Mouse (Mus musculus) embryo, embryonic 10 days (tissue): Measurements from ENCODE around the gene Zfp946.

Experiments
- DNase-seq: peaks from one replicate; pipeline ENCODE4 v3.0.0-alpha.2; 2015; ENCODE audit warnings: low spot score

The Zfp946 gene

DNA sequence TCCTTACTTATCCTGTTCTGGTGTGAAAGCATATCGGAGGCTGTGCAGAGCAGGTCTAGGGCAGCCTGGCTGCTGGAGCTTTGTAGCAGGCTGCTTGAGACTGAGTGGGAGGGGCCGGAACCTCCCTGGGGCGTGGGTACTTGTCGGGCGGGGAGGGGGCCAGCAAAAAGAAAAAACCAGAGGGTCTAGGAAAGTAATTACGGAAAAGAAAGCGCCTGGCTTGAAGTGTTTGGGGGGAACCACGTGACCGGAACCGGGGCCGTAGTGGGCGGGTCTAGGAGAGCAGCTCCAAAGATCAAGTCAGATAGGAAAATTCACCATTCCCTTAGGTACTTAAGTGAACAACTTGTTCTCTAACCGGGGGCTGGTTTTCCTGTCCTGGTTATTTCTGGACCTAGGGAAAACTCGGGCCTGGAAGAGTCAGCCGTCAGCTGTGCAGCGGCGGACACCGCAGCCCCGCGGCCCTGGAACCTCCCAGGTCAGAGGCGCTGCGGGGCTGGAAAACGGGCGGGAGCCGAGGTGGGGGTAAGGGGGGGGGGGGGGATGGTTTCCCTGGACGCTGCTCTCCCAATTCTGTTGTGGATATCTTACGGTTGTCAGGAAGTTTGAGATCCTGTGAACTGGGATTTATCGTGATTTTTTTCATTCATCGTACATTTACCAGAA lies at the start of gene Zfp946:
Gene Zfp946, plus strand, starts transcription at position 271 of the 666 bp plus-strand sequence.
- peak; percentile 92 for DNase-seq

DNA sequence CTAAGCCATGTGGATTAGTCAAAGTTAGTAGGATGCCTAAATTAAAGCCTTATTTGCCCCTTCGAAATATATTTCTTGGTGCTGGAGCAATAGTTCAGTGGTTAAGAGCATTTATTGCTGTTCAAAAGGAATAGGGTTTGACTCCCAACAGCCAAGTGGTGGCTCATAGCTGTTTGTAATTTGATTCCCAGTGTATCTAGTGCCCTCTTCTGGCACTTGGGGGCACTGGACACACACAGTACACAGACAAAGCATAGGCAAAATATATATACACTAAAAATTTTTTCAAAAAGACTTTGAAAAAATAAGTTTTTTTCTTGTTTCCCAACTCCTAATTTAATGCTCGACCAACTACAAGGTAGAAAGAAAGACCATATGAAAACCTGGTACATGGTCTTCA lies 13.3 kb upstream of the Zfp946 start:
- DNase-seq = peak; percentile 16

DNA sequence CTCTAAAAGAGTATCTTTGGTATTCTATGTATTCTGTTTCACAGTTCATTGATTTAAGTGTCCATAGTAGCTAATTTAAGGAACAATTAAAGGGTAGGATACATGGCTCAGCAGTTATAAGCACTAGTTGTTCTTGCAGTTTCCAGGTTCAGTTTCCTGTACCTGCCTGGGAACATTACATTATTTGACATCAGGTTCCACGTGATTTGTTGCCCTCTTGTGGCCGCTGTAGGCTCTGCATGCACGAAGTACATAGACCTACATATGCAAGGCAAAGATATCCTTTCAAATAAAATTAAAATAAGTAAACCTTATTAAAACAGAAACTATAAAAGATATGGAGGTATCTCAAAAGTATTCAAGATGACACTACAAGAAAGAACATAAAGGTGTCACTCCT lies 6.5 kb upstream of the Zfp946 start:
- peak; percentile 81 for DNase-seq

DNA sequence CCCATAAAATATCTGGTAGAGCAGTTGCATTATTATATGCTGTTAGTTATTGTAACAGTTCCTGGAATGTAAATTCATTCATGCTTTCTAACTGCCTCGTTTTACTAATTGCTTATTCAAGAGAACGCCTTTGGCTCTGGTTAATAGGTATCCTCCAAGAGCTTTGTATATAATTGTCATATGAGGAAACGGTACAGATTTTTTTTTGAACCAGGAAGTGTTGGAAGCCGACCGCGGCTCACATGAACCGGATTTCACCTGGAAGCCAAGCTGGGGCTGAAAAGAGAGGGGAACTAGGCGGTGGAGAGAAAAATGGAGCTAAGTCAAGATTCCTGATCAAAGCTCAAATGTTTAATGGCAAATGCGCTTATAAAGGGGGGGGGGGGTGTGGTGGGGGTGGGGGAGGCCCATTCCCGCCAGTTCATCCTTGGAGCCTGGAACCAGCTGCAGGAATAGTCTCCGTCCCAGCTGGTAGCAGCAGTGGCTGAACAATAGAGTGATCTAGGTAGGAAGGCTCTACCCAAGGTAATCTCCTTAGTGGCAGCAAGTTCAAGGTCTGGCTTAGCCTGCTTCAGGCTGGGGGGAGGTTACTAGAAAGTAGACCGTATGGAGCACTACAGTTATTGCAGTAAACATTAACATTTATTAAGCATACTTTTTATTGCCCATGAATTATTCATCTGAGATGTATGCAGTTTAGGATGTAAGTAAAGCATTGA lies 773 bp downstream of the Zfp946 start:
- peak; percentile 7 for DNase-seq

DNA sequence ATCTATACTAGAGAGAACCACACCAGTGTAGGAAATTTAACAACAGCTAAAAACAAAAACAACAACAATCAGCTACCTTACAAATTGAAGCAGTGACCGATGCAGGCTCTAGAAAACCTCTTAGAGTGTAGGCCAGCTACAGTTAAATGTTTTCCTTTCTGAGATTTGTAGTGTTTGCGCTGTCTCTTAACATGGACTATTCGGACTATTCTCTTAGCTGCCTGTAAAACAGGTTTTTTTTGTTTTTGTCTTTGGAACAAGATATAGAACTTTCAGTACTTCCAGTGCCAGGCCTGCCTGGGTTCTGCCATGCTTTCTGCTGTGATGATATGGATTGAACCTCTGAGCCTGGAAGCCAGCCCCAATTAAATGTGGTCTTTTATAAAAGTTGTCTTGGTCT lies 23.7 kb downstream of the Zfp946 start:
- DNase-seq = no peak

DNA sequence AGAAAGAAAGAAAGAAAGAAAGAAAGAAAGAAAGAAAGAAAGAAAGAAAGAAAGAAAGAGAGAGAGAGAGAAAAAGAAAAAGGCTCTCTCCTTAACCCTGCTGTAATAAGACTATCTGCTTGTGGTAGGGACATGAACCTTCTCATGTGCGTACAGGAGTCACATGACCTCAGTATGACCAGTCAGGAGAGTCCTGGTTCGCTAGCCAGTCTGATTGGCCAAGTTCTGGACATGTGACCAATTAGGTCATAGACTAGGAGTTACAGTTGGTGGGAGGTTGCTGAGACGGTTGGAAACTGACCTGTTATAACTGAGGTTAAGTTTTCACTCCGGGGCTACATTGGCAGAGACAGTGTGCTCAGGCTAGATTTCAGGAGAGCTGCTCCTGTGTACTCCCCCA lies 73.1 kb downstream of the Zfp946 start:
- no peak for DNase-seq
